Mouse (Mus musculus): ENCODE data around the gene Esam. TPM values are rescaled to one million over a fixed set of nuclear protein-coding genes. Genes with fewer than 3 reads are reported as not detected.
A peak's percentile ranks its signal among the peaks of the same experiment; 100 is the strongest.

The Esam gene
- total and polyA plus RNA-seq, 3 experiments: not detected

GRCm38 (mm10) chr9:37512097-37512496 lies 15.8 kb upstream of the Esam start:
- peaks cover 21% of the 10 kb centered on the region for H3K36me3 ChIP-seq (replicated peaks)
- TF ChIP-seq TAL1 (conservative IDR thresholded peaks at IDR 0.05; ENCODE audit: low read depth, low read length) (no peak), CTCF (IDR thresholded peaks at IDR 0.05; ENCODE audit: low read depth, low read length) (no peak)
- peak; percentile 46; the same call in 1 of the 2 replicates for ATAC-seq (ENCODE audit: extremely low read depth, insufficient number of reproducible peaks, low FRiP score, poor library complexity, severe bottlenecking)

GRCm38 (mm10) chr9:37514456-37514855 lies 13.4 kb upstream of the Esam start:
- TF ChIP-seq CTCF (IDR thresholded peaks at IDR 0.05; ENCODE audit: low read depth, low read length) (no peak), GATA2 (IDR thresholded peaks at IDR 0.05; ENCODE audit: borderline replicate concordance, low read depth, low read length) (no peak), GATA1 (IDR thresholded peaks at IDR 0.05; ENCODE audit: borderline replicate concordance, low read length) (no peak), POLR2AphosphoS5 (IDR thresholded peaks at IDR 0.05; ENCODE audit: insufficient replicate concordance, low read depth, low read length) (no peak), TAL1 (conservative IDR thresholded peaks at IDR 0.05; ENCODE audit: low read depth, low read length) (no peak)
- Histone ChIP-seq H3K4me1 (ENCODE audit: insufficient read depth, low read depth, low read length) (peaks cover 50% of the 10 kb centered on the region), H3K9me3 (replicated peaks) (no peaks in the 10 kb centered on the region; the same call in 1 of the 2 replicates), H3K27me3 (ENCODE audit: insufficient read depth, low read length) (no peaks in the 10 kb centered on the region), H3K36me3 (replicated peaks) (peaks cover 20% of the 10 kb centered on the region), H3K4me3 (ENCODE audit: low read depth, low read length) (no peak overlapping the region)
- ATAC-seq (ENCODE audit: extremely low read depth, insufficient number of reproducible peaks, low FRiP score, poor library complexity, severe bottlenecking): no peak
- DNase-seq (ENCODE audit: low spot score): no peak

More at GRCm38 (mm10) chr9:37512097-37512496, 15.8 kb upstream of the Esam start:
- Histone ChIP-seq H3K4me3 (ENCODE audit: low read depth, low read length) (no peak overlapping the region), H3K9me3 (replicated peaks) (no peaks in the 10 kb centered on the region; the same call in 1 of the 2 replicates), H3K27me3 (ENCODE audit: insufficient read depth, low read length) (no peaks in the 10 kb centered on the region), H3K4me1 (ENCODE audit: insufficient read depth, low read depth, low read length) (peaks cover 33% of the 10 kb centered on the region)
- no peak for DNase-seq (ENCODE audit: low spot score)

- H3K27me3 ChIP-seq (ENCODE audit: insufficient read depth, low read length): no peaks in the 10 kb centered on the region
- peaks cover 42% of the 10 kb centered on the region for H3K36me3 ChIP-seq (replicated peaks)
- H3K9me3 ChIP-seq (replicated peaks): no peaks in the 10 kb centered on the region
- no peak overlapping the region; the same call in 1 of the 2 replicates for H3K4me3 ChIP-seq (ENCODE audit: low read depth, low read length)
- ATAC-seq (ENCODE audit: extremely low read depth, insufficient number of reproducible peaks, low FRiP score, poor library complexity, severe bottlenecking) (peak; percentile 91), DNase-seq (ENCODE audit: low spot score) (no peak)
- no peak for TF ChIP-seq CTCF (IDR thresholded peaks at IDR 0.05; ENCODE audit: low read depth, low read length)
- no peak for TF ChIP-seq GATA1 (IDR thresholded peaks at IDR 0.05; ENCODE audit: borderline replicate concordance, low read length)
- TF ChIP-seq POLR2AphosphoS5 (IDR thresholded peaks at IDR 0.05; ENCODE audit: insufficient replicate concordance, low read depth, low read length): no peak
- TF ChIP-seq TAL1 (conservative IDR thresholded peaks at IDR 0.05; ENCODE audit: low read depth, low read length): peak; percentile 96
- peaks cover 47% of the 10 kb centered on the region for H3K4me1 ChIP-seq (ENCODE audit: insufficient read depth, low read depth, low read length)
These were observed 10.4 kb upstream of the Esam start for GRCm38 (mm10) chr9:37517467-37517866.

GRCm38 (mm10) chr9:37518991-37519390 lies 8.9 kb upstream of the Esam start:
- H3K9me3 ChIP-seq (replicated peaks): no peaks in the 10 kb centered on the region

GRCm38 (mm10) chr9:37519995-37520394 lies 7.9 kb upstream of the Esam start:
- no peak overlapping the region for H3K4me3 ChIP-seq (ENCODE audit: low read depth, low read length)
- peaks cover 53% of the 10 kb centered on the region for H3K36me3 ChIP-seq (replicated peaks)
- H3K4me1 ChIP-seq (ENCODE audit: insufficient read depth, low read depth, low read length): peaks cover 38% of the 10 kb centered on the region
- DNase-seq (ENCODE audit: low spot score) (no peak), ATAC-seq (ENCODE audit: extremely low read depth, insufficient number of reproducible peaks, low FRiP score, poor library complexity, severe bottlenecking) (no peak)
- TF ChIP-seq GATA2 (IDR thresholded peaks at IDR 0.05; ENCODE audit: borderline replicate concordance, low read depth, low read length) (no peak), GATA1 (IDR thresholded peaks at IDR 0.05; ENCODE audit: borderline replicate concordance, low read length) (no peak), CTCF (IDR thresholded peaks at IDR 0.05; ENCODE audit: low read depth, low read length) (no peak), POLR2AphosphoS5 (IDR thresholded peaks at IDR 0.05; ENCODE audit: insufficient replicate concordance, low read depth, low read length) (no peak), TAL1 (conservative IDR thresholded peaks at IDR 0.05; ENCODE audit: low read depth, low read length) (no peak)
- no peaks in the 10 kb centered on the region for H3K27me3 ChIP-seq (ENCODE audit: insufficient read depth, low read length)
- H3K9me3 ChIP-seq (replicated peaks): no peaks in the 10 kb centered on the region

More at GRCm38 (mm10) chr9:37518991-37519390, 8.9 kb upstream of the Esam start:
- Histone ChIP-seq H3K4me3 (ENCODE audit: low read depth, low read length) (no peak overlapping the region), H3K4me1 (ENCODE audit: insufficient read depth, low read depth, low read length) (peaks cover 47% of the 10 kb centered on the region), H3K36me3 (replicated peaks) (peaks cover 49% of the 10 kb centered on the region), H3K27me3 (ENCODE audit: insufficient read depth, low read length) (no peaks in the 10 kb centered on the region)
- TF ChIP-seq GATA2 (IDR thresholded peaks at IDR 0.05; ENCODE audit: borderline replicate concordance, low read depth, low read length): no peak
- TF ChIP-seq POLR2AphosphoS5 (IDR thresholded peaks at IDR 0.05; ENCODE audit: insufficient replicate concordance, low read depth, low read length): no peak
- no peak for TF ChIP-seq GATA1 (IDR thresholded peaks at IDR 0.05; ENCODE audit: borderline replicate concordance, low read length)
- no peak for TF ChIP-seq TAL1 (conservative IDR thresholded peaks at IDR 0.05; ENCODE audit: low read depth, low read length)
- no peak for TF ChIP-seq CTCF (IDR thresholded peaks at IDR 0.05; ENCODE audit: low read depth, low read length)
- ATAC-seq (ENCODE audit: extremely low read depth, insufficient number of reproducible peaks, low FRiP score, poor library complexity, severe bottlenecking) (no peak), DNase-seq (ENCODE audit: low spot score) (no peak)

GRCm38 (mm10) chr9:37525461-37525860 lies 2.4 kb upstream of the Esam start:
- TF ChIP-seq CTCF (IDR thresholded peaks at IDR 0.05; ENCODE audit: low read depth, low read length) (no peak), TAL1 (conservative IDR thresholded peaks at IDR 0.05; ENCODE audit: low read depth, low read length) (no peak), POLR2AphosphoS5 (IDR thresholded peaks at IDR 0.05; ENCODE audit: insufficient replicate concordance, low read depth, low read length) (no peak), GATA1 (IDR thresholded peaks at IDR 0.05; ENCODE audit: borderline replicate concordance, low read length) (no peak), GATA2 (IDR thresholded peaks at IDR 0.05; ENCODE audit: borderline replicate concordance, low read depth, low read length) (no peak)
- Histone ChIP-seq H3K27me3 (ENCODE audit: insufficient read depth, low read length) (peaks cover 22% of the 10 kb centered on the region), H3K36me3 (replicated peaks) (peaks cover 57% of the 10 kb centered on the region), H3K4me1 (ENCODE audit: insufficient read depth, low read depth, low read length) (peaks cover 12% of the 10 kb centered on the region), H3K9me3 (replicated peaks) (no peaks in the 10 kb centered on the region), H3K4me3 (ENCODE audit: low read depth, low read length) (no peak overlapping the region)
- DNase-seq (ENCODE audit: low spot score) (no peak), ATAC-seq (ENCODE audit: extremely low read depth, insufficient number of reproducible peaks, low FRiP score, poor library complexity, severe bottlenecking) (no peak)
